Mouse (Mus musculus): Measurements from ENCODE around the gene Nt5c3. TPM values are rescaled to one million over a fixed set of nuclear protein-coding genes. Genes with fewer than 3 reads are reported as not detected.
A peak's percentile ranks its signal among the peaks of the same experiment; 100 is the strongest.

Nt5c3 gene
- 57.7 and 59.9 TPM in 2 replicates for polyA plus RNA-seq (2016; fragmentation: Nextera tagmentation; extraction: Ambion mirVana)

GRCm38 (mm10) chr6:56923726-56924707 is at the start of gene Nt5c3, which contains the start of gene Vmn1r4:
Gene Nt5c3, minus strand, starts transcription at chr6:56923932.
Gene Vmn1r4, plus strand, starts transcription at chr6:56924015.
- H3K27ac ChIP-seq = peak within 1 kb of the TSS; percentile 90
- H3K36me3 ChIP-seq (replicated peaks) = no peaks in the 10 kb centered on the region
- peak; percentile 91 for DNase-seq (ENCODE audit: extremely low spot score, low spot score)
- WGBS = 3% methylated on average over 64 of the region's 64 CpGs
- H3K4me1 ChIP-seq = peaks cover 16% of the 10 kb centered on the region
- H3K27me3 ChIP-seq (ENCODE audit: poor library complexity, severe bottlenecking) = no peaks in the 10 kb centered on the region
- H3K4me3 ChIP-seq = peak within 1 kb of the TSS; percentile 78
- H3K9me3 ChIP-seq = no peaks in the 10 kb centered on the region

DNA sequence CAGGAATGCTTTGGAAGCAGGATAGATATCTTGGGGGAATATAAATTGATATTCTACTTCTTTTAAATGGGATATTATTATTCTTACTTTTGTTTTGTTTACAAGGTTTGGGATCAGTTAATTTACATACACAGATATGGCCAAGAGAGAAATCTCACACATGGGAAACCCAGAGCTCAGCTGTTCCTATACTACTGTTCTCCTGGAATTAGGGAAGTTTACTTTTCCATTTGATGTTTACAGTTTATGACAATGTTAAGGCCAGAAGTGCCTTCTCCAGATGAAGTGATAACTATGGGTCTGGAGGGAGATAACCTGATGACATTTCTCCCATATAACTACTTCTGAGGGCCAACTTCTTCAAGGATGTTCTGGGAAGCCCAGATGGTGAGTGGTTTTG is 46.2 kb upstream of the Nt5c3 start, which contains the start of gene Vmn1r5:
Gene Vmn1r5 (plus strand): TSS at position 301 of the 400 bp plus-strand sequence.
- no peak within 1 kb of the TSS for H3K27ac ChIP-seq
- no peak within 1 kb of the TSS for H3K4me3 ChIP-seq
- no peaks in the 10 kb centered on the region for H3K9me3 ChIP-seq
- no peaks in the 10 kb centered on the region for H3K27me3 ChIP-seq (ENCODE audit: poor library complexity, severe bottlenecking)
- H3K36me3 ChIP-seq (replicated peaks) = no peaks in the 10 kb centered on the region
- H3K4me1 ChIP-seq = no peaks in the 10 kb centered on the region
- no peak for DNase-seq (ENCODE audit: extremely low spot score, low spot score)

- 85% methylated on average over 5 of the region's 5 CpGs for WGBS
- no peak overlapping the region for H3K27ac ChIP-seq
- no peaks in the 10 kb centered on the region for H3K9me3 ChIP-seq
- H3K4me1 ChIP-seq = no peaks in the 10 kb centered on the region
- no peaks in the 10 kb centered on the region for H3K36me3 ChIP-seq (replicated peaks)
- H3K4me3 ChIP-seq = no peak overlapping the region
- no peaks in the 10 kb centered on the region for H3K27me3 ChIP-seq (ENCODE audit: poor library complexity, severe bottlenecking)
- no peak for DNase-seq (ENCODE audit: extremely low spot score, low spot score)
These were observed 32.7 kb upstream of the Nt5c3 start for GRCm38 (mm10) chr6:56956436-56956835.

- H3K36me3 ChIP-seq (replicated peaks) = no peaks in the 10 kb centered on the region
- H3K27ac ChIP-seq = no peak overlapping the region
- H3K27me3 ChIP-seq (ENCODE audit: poor library complexity, severe bottlenecking) = no peaks in the 10 kb centered on the region
- no peak overlapping the region for H3K4me3 ChIP-seq
- no peaks in the 10 kb centered on the region for H3K9me3 ChIP-seq
- DNase-seq (ENCODE audit: extremely low spot score, low spot score) = no peak
- H3K4me1 ChIP-seq = no peaks in the 10 kb centered on the region
- 91% methylated on average over 4 of the region's 4 CpGs for WGBS
These were observed 10.6 kb upstream of the Nt5c3 start for GRCm38 (mm10) chr6:56934366-56934765.

- Histone ChIP-seq H3K27me3 (ENCODE audit: poor library complexity, severe bottlenecking) (no peaks in the 10 kb centered on the region), H3K9me3 (no peaks in the 10 kb centered on the region), H3K4me1 (no peaks in the 10 kb centered on the region), H3K27ac (no peak overlapping the region), H3K36me3 (replicated peaks) (no peaks in the 10 kb centered on the region), H3K4me3 (no peak overlapping the region)
- WGBS = 83% methylated on average over 2 of the region's 2 CpGs
- DNase-seq (ENCODE audit: extremely low spot score, low spot score) = no peak
These were observed 8.7 kb upstream of the Nt5c3 start for GRCm38 (mm10) chr6:56932464-56932863.

DNA sequence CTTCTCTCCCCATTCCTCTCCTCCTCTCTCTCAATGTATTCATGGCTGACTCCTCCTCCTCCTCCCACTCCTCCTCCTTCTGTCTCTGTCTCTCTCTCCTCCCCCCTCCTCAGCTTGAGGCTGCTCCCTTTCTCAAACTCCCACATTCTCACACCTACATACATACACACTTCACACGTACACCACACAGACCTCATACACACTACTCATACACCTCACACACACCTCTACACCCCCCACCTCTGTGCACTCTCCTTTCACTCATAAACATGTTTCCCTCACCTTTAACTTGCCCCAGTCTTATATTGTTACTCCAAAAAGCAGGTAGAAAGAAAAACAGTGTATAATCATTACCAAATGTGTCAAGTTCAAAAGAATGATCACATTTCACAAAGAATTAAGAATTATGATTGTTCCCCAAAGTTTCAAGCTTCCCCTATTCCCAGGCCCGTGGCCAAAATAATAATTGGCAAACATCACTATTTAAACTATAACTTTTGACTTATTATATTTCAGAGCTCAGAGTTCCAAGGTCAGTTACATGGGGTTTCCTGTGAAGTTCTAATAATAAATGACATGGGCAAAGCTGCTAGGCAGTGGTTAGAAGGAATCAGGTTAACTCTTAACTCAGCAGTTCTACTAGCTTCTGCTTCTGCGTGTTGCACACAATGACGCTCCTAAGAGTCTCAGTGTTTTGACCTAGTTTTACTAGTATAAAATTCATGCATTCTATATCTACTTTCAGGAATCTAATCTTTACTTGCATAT is 8.1 kb upstream of the Nt5c3 start:
- Histone ChIP-seq H3K4me3 (no peak overlapping the region), H3K27ac (no peak overlapping the region), H3K36me3 (replicated peaks) (no peaks in the 10 kb centered on the region), H3K27me3 (ENCODE audit: poor library complexity, severe bottlenecking) (no peaks in the 10 kb centered on the region), H3K9me3 (no peaks in the 10 kb centered on the region), H3K4me1 (no peaks in the 10 kb centered on the region)
- 75% methylated on average over 4 of the region's 4 CpGs for WGBS
- DNase-seq (ENCODE audit: extremely low spot score, low spot score) = no peak

DNA sequence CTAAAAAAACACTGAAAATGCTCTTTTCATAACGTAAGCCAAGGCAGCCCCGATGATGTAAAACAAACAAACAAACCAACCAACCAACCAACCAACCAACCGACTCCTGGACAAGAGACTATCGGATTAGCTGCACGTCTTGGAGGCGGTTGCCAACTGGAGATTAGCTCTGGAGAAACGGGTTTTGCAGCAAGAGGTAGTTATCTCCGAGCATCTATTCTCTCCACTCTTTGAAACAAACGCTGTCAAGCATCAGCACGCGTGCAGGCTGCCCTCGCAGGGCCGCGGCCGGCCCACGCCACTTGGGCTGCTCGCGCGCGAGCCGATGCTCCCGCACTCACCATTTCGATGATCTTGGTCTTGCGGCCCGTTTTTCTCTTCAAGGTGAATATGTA is 404 bp downstream of the Nt5c3 start:
- H3K9me3 ChIP-seq = no peaks in the 10 kb centered on the region

DNA sequence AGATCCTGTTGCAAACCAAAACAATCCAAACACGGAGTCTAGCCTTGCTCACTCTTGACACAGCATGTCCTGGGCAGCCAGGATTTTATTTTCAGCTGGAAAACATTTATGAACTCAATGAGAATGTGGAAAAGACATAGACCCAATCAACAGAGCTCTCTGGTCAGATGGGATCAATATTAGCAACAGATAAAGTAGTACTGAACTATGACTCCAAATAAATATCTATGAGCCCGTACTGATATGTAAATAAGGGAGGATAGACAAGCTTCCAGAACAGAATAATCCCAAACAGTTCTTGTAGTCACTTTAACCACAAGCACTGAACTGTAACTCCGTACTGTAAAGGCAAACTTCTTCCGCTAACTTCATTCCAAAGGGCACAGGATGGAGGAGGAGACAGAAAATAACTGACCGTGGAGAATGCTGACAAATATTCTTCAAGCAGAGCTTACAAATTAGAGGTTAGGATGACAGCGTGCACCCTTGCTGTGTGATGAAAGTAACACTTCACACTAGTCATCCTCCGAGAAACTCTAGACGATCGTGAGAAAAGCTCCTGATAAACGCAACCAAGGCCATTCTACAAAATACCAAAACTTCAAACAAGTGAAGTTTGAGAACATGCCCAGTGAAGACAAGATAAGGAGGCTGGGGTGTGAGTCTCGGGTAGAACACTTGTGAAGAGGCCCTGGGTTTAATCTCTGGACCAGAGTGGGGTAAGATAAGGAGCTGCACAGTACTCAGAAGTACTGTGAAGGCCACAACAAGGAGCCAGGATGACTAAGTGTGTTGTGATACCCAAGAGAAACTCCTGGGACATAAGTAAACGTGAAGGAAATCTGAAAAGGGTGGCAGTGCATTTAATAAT is 3.3 kb downstream of the Nt5c3 start:
- Histone ChIP-seq H3K27me3 (ENCODE audit: poor library complexity, severe bottlenecking) (no peaks in the 10 kb centered on the region), H3K27ac (no peak overlapping the region), H3K4me1 (peaks cover 16% of the 10 kb centered on the region), H3K36me3 (replicated peaks) (no peaks in the 10 kb centered on the region), H3K4me3 (no peak overlapping the region), H3K9me3 (no peaks in the 10 kb centered on the region)
- 83% methylated on average over 12 of the region's 12 CpGs for WGBS
- DNase-seq (ENCODE audit: extremely low spot score, low spot score) = no peak

More for the DNA sequence above, 404 bp downstream of the Nt5c3 start:
- Histone ChIP-seq H3K4me3 (peak overlapping the region; percentile 78), H3K36me3 (replicated peaks) (no peaks in the 10 kb centered on the region), H3K4me1 (peaks cover 16% of the 10 kb centered on the region), H3K27ac (peak overlapping the region; percentile 90), H3K27me3 (ENCODE audit: poor library complexity, severe bottlenecking) (no peaks in the 10 kb centered on the region)
- no peak for DNase-seq (ENCODE audit: extremely low spot score, low spot score)
- WGBS = under 1% methylated on average over 25 of the region's 25 CpGs

GRCm38 (mm10) chr6:56919330-56920044 is 4.2 kb downstream of the Nt5c3 start:
- H3K36me3 ChIP-seq (replicated peaks) = peaks cover 3% of the 10 kb centered on the region; the same call in 1 of the 2 replicates
- H3K4me1 ChIP-seq = peaks cover 14% of the 10 kb centered on the region
- H3K4me3 ChIP-seq = no peak overlapping the region
- DNase-seq (ENCODE audit: extremely low spot score, low spot score) = no peak
- no peaks in the 10 kb centered on the region for H3K9me3 ChIP-seq
- H3K27me3 ChIP-seq (ENCODE audit: poor library complexity, severe bottlenecking) = no peaks in the 10 kb centered on the region
- H3K27ac ChIP-seq = no peak overlapping the region
- 87% methylated on average over 7 of the region's 7 CpGs for WGBS

GRCm38 (mm10) chr6:56917578-56918368 is 6.0 kb downstream of the Nt5c3 start:
- no peaks in the 10 kb centered on the region for H3K27me3 ChIP-seq (ENCODE audit: poor library complexity, severe bottlenecking)
- H3K4me1 ChIP-seq = peaks cover 8% of the 10 kb centered on the region
- no peak overlapping the region for H3K4me3 ChIP-seq
- no peaks in the 10 kb centered on the region for H3K9me3 ChIP-seq
- H3K27ac ChIP-seq = no peak overlapping the region
- DNase-seq (ENCODE audit: extremely low spot score, low spot score) = no peak
- WGBS = 80% methylated on average over 12 of the region's 12 CpGs
- peaks cover 5% of the 10 kb centered on the region; the same call in 1 of the 2 replicates for H3K36me3 ChIP-seq (replicated peaks)

DNA sequence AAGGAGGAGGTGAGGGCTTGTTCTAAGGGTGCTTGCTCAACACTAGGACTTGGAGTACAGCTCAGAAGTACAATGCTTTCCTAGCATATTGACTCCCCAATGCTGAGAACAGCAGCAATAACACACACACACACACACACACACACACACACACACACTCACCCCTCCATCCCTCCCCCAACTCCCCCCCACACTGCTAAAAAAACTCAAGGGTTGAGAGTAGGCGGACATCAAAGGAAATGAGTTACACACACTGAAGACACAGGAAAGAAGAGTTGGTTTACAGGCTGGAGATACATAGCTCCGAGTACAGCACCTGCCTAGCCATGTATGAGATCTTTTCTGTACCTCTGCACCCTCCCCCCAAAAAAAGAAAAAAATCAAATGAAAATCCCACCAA is 7.5 kb downstream of the Nt5c3 start:
- Histone ChIP-seq H3K27me3 (ENCODE audit: poor library complexity, severe bottlenecking) (no peaks in the 10 kb centered on the region), H3K9me3 (no peaks in the 10 kb centered on the region), H3K36me3 (replicated peaks) (peaks cover 5% of the 10 kb centered on the region; the same call in 1 of the 2 replicates), H3K27ac (no peak overlapping the region), H3K4me3 (no peak overlapping the region), H3K4me1 (no peaks in the 10 kb centered on the region)
- no peak for DNase-seq (ENCODE audit: extremely low spot score, low spot score)
- 84% methylated on average over 2 of the region's 2 CpGs for WGBS

Data from forebrain, embryonic 10.5 days (tissue).